Mouse (Mus musculus): ENCODE data around the gene H6pd. TPM values are rescaled to one million over a fixed set of nuclear protein-coding genes. Genes with fewer than 3 reads are reported as not detected.

The H6pd gene
- 97.1 and 99.8 TPM in 2 replicates for polyA plus RNA-seq (2012; rRNA removed)

GRCm38 (mm10) chr4:150008853-150009586 lies at the start of gene H6pd:
H6pd (minus strand) TSS chr4:150009023.

GRCm38 (mm10) chr4:149954893-149955439 lies 53.9 kb downstream of the H6pd start, which contains the start of gene Spsb1:
Spsb1 (minus strand) TSS chr4:149955043.

Other genes with a start within 250 kb of the H6pd start
- gene Slc25a33, start 234.7 kb downstream of the H6pd start, polyA plus RNA-seq (2012; rRNA removed) = 21.8 and 35.1 TPM in 2 replicates
- gene Spsb1, start 54.0 kb downstream of the H6pd start, polyA plus RNA-seq (2012; rRNA removed) = 228 and 262 TPM in 2 replicates
- gene Gpr157, start 78.3 kb upstream of the H6pd start, polyA plus RNA-seq (2012; rRNA removed) = 3.7 and 4.4 TPM in 2 replicates
- gene Slc2a5, start 110.3 kb upstream of the H6pd start, polyA plus RNA-seq (2012; rRNA removed) = 3.5 and 3.6 TPM in 2 replicates
- 0.09 TPM in 1 of 2 replicates, not detected in the other for gene Slc2a7, start 139.9 kb upstream of the H6pd start, polyA plus RNA-seq (2012; rRNA removed)
- gene Car6, start 192.3 kb upstream of the H6pd start, polyA plus RNA-seq (2012; rRNA removed) = not detected in 2 replicates
- gene Eno1, start 227.7 kb upstream of the H6pd start, polyA plus RNA-seq (2012; rRNA removed) = 258 and 379 TPM in 2 replicates